Comparison of ENCODE assay signal across 13 mouse cellular contexts in the genomic region with DNA sequence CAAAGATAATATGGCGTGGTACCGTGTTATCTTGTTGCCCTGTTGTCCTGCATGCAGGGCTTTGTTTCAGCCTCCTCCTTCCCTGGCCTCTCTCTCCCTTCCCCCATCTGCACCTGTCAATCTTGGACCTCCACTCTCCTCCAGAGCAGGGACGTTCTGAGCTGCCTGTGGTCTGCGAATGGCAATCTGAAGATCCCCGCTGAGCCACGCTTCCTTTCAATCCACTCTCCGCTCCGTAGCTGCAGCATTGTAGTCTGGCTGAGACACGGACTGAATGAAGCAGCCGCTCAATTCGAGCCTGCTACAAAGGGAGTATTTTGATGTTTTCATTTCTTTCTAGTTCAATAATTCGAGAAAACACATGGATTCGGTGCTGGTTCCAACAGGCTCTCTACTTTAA.
DNase-seq lines count a peak whose midpoint lies in the region; ATAC-seq and TF ChIP-seq lines count a peak whose summit lies in the region.
"Had no signal": no experiment of that assay in that cellular context is flagged by ENCODE, and none has a peak within 500 bp of the region (broad histone marks: within the 10 kb centered on the region; RNA-seq: fewer than 3 reads in every experiment).

No protein-coding gene starts in this region.

- ATAC-seq in forebrain, postnatal 0 days, result peak; percentile 25; the same call in 1 of the 2 replicates
- peak; percentile 51 for ATAC-seq in midbrain, embryonic 13.5 days
- ATAC-seq: lung, postnatal 0 days had no signal

- peak overlapping the region; percentile 2; the same call in 1 of the 2 replicates for H3K9ac ChIP-seq in forebrain, postnatal 0 days
- peak overlapping the region; percentile 11 for H3K9ac ChIP-seq in midbrain, embryonic 13.5 days (replicated peaks)
- H3K9ac ChIP-seq: embryonic facial prominence, embryonic 12.5 days; limb, embryonic 15.5 days had no signal

- H3K27ac ChIP-seq in forebrain, postnatal 0 days (ENCODE audit: low read depth, low read length), result peak overlapping the region; percentile 10; the same call in 1 of the 2 replicates
- H3K27ac ChIP-seq in midbrain, embryonic 13.5 days, result peak overlapping the region; percentile 87
- H3K27ac ChIP-seq: embryonic facial prominence, embryonic 12.5 days; limb, embryonic 15.5 days had no signal

- H3K9me3 ChIP-seq in forebrain, postnatal 0 days (ENCODE audit: low read length), result no peaks in the 10 kb centered on the region
- no peaks in the 10 kb centered on the region for H3K9me3 ChIP-seq in midbrain, embryonic 13.5 days
- H3K9me3 ChIP-seq: embryonic facial prominence, embryonic 12.5 days; limb, embryonic 15.5 days had no signal

- no peaks in the 10 kb centered on the region; the same call in 1 of the 2 replicates for H3K27me3 ChIP-seq in forebrain, postnatal 0 days (ENCODE audit: insufficient read depth, low read length)
- H3K27me3 ChIP-seq in midbrain, embryonic 13.5 days, result no peaks in the 10 kb centered on the region

- H3K36me3 ChIP-seq in forebrain, postnatal 0 days (ENCODE audit: insufficient read depth), result no peaks in the 10 kb centered on the region
- H3K36me3 ChIP-seq in midbrain, embryonic 13.5 days, result no peaks in the 10 kb centered on the region
- H3K36me3 ChIP-seq: embryonic facial prominence, embryonic 12.5 days; limb, embryonic 15.5 days had no signal

- no peak overlapping the region for H3K4me3 ChIP-seq in forebrain, postnatal 0 days (ENCODE audit: low read depth, low read length)
- H3K4me3 ChIP-seq in midbrain, embryonic 13.5 days (replicated peaks), result no peak overlapping the region
- H3K4me3 ChIP-seq: embryonic facial prominence, embryonic 12.5 days; limb, embryonic 15.5 days had no signal

- TF ChIP-seq CTCF in forebrain, postnatal 0 days (IDR thresholded peaks at IDR 0.05; ENCODE audit: low read depth), result no peak

- H3K4me2 ChIP-seq in forebrain, postnatal 0 days (ENCODE audit: low read depth), result peak overlapping the region; percentile 20
- H3K4me2 ChIP-seq in midbrain, embryonic 13.5 days (replicated peaks), result peak overlapping the region; percentile 42
- H3K4me2 ChIP-seq: embryonic facial prominence, embryonic 12.5 days; limb, embryonic 15.5 days had no signal

- H3K4me1 ChIP-seq in forebrain, postnatal 0 days (ENCODE audit: insufficient read depth), result peaks cover 23% of the 10 kb centered on the region
- H3K4me1 ChIP-seq in midbrain, embryonic 13.5 days (replicated peaks), result peaks cover 99% of the 10 kb centered on the region
- H3K4me1 ChIP-seq: embryonic facial prominence, embryonic 12.5 days; limb, embryonic 15.5 days had no signal

- 5% methylated on average over 13 of the region's 13 CpGs for WGBS in forebrain, postnatal 0 days
- 2% methylated on average over 13 of the region's 13 CpGs for WGBS in midbrain, embryonic 13.5 days

- DNase-seq in ZHBTc4 (ENCODE audit: low read depth, low spot score), result peak; percentile 30
- DNase-seq in embryo, embryonic 11 days, result peak; percentile 66
- DNase-seq in forebrain, postnatal 0 days, result peak; percentile 60
- DNase-seq in right cerebral cortex, postnatal 25 days, result no peak
- no peak for DNase-seq in right cerebral cortex, postnatal 36 days (ENCODE audit: low spot score in 2 of 2)
- no peak for DNase-seq in layer of hippocampus, postnatal 25 days (ENCODE audit: extremely low spot score in 1 of 2, low spot score in 1 of 2)
- no peak for DNase-seq in left cerebral cortex, adult 11 months (ENCODE audit: low spot score)
- DNase-seq: kidney, adult 18-20 months; right cerebral cortex, adult 18-20 months had no signal

Comparison
In these comparisons a context has a peak if more than half of its experiments do, and no peak if none do; other contexts are left out.
1. DNase-seq: peak in ZHBTc4 (single experiment), embryo, embryonic 11 days (single experiment) and forebrain, postnatal 0 days (single experiment); none in right cerebral cortex, postnatal 25 days (single experiment), right cerebral cortex, postnatal 36 days (0 of 2), layer of hippocampus, postnatal 25 days (0 of 2) and left cerebral cortex, adult 11 months (single experiment).